Mouse (Mus musculus): ENCODE data around the gene Tmem235.
"Not testable (repeated sequence)": the region's sequence is repeated elsewhere in the genome, so short reads cannot be mapped to it uniquely, and the experiment has no call there.

The Tmem235 gene

DNA sequence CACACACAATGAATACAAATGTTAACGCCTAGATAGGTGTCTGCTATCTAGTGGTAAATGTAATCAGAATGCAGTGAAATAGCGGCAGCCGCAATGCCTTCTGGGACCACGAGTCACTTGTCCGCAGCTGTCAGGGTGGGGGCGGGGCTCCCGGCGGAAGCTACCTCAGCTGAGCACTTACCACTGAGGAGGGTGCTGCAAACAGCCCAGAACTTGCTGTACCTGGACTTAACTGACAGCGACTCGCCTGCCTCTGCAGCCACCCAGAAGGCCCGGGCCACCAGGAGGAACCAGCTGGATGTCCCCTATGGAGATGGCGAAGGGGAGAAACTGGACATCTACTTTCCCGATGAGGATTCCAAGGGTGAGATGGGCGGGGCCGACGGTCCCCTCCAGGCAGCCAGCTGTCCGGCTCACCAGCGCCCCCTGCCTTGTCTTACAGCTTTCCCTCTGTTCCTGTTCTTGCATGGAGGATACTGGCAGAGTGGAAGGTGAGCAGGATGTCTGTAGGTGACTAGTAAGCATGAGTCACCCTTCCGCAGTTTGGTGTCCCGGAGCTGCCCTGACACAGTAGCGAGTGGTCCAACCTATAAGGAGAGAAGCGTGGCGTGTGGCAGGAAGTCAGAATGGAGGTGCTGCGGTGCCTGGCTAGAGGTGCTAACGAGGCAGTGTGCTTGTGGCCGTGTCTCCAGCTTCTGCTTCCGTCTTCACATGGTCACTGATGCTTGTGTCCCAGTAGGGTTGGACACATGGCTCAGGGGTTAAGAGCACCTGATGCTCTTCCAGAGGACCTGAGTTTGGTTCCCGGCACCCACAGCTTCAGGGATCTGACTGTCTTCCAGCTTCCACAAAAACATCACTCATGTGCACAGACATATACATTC is 28.2 kb upstream of the Tmem235 start:
- peak; percentile 48 to 76 for DNase-seq

- DNase-seq: not testable (repeated sequence)
Measured at GRCm38 (mm10) chr11:117833509-117833908, 27.0 kb upstream of the Tmem235 start.

GRCm38 (mm10) chr11:117834086-117834485 is 26.5 kb upstream of the Tmem235 start:
- no peak for DNase-seq

GRCm38 (mm10) chr11:117836306-117836705 is 24.2 kb upstream of the Tmem235 start:
- no peak for DNase-seq

GRCm38 (mm10) chr11:117838572-117838971 is 22.0 kb upstream of the Tmem235 start:
- DNase-seq: no peak

GRCm38 (mm10) chr11:117839021-117839420 is 21.5 kb upstream of the Tmem235 start:
- no peak for DNase-seq

GRCm38 (mm10) chr11:117840910-117841309 is 19.6 kb upstream of the Tmem235 start:
- DNase-seq: no peak

GRCm38 (mm10) chr11:117843434-117843833 is 17.1 kb upstream of the Tmem235 start:
- DNase-seq: no peak

DNA sequence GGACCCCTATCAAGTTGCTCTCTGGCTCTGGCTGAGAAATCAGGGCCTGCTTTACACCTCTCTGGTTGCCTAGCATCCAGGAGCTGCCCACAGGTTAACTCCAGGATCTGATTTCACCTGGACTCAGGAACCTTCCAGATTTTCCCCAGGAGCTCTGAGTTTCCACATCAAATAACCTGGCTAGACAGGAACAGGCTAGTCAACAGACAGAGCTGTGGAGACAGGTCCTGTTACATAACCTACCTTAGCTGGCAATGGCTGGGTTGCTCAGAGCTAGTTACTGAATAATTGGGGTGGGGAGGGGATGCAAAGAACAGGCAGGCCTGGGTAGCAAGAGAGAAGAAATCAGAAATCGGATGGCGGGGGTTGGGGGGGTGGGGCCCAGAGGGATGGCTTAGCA is 15.6 kb upstream of the Tmem235 start:
- DNase-seq: no peak

DNA sequence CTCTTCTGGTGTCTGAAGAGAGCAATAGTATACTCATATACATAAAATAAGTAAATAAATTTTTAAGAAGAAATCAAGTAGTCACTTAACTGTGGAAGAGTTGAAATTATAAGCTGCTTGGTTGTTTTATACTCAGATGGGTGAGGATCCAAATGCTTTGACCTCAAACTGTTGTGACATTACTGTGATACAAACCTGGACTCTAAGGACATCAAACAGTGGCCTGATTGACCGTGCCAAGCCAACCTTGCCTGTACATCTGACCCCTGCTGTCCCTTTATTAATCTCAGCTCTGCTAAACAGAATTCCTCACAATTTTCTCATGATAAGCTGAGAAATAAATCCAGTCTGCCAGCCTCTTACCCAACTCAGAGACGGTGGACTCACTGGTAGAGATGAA is 14.9 kb upstream of the Tmem235 start:
- DNase-seq: no peak

DNA sequence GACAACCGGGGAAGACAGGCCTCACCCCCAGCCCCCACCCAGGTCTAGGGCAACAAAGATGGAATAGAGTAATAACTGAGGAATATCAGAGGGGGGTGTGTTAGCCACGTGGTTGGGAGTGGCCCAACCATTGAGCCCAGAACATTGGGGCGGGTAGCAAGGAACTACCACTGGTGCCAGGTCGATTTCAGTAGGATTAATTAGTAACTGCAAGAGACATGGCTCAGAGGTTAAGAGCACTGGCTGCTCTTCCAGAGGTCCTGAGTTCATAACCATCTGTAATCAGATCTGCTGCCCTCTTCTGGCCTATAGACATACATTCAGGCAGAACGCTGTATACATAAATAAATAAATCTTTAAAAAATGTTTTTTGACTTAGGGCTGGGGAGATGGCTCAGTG is 13.9 kb upstream of the Tmem235 start:
- DNase-seq: no peak

DNA sequence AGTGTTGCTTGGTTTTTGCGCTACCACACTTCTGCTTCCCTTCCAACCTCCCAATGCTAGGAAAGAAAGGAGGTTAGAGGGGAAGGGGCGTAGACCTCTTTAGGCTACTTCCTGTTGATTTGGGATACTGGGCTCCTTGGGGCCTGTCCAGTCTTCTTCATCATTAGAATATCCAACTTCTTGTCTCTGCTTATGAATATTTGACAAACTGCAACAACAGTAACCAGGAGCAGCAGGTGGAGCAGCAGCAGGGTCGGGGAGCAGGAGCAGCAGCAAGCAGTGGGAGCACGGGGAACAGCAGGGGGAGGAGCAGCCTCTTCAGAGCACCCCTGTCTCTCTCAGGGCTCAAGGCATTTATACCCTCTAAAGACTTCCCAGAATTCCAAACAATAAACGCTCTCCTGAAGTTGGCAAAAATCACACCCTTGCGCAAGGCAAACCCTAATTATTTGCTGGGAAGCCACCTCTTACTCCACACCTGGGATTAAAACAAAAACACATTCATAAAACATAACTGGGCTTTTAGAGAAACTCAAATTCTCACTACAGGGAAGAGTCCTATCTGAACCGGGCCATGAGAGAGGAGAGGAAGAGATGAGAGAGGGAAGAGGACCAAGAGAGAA is 12.8 kb upstream of the Tmem235 start:
- DNase-seq: no peak

DNA sequence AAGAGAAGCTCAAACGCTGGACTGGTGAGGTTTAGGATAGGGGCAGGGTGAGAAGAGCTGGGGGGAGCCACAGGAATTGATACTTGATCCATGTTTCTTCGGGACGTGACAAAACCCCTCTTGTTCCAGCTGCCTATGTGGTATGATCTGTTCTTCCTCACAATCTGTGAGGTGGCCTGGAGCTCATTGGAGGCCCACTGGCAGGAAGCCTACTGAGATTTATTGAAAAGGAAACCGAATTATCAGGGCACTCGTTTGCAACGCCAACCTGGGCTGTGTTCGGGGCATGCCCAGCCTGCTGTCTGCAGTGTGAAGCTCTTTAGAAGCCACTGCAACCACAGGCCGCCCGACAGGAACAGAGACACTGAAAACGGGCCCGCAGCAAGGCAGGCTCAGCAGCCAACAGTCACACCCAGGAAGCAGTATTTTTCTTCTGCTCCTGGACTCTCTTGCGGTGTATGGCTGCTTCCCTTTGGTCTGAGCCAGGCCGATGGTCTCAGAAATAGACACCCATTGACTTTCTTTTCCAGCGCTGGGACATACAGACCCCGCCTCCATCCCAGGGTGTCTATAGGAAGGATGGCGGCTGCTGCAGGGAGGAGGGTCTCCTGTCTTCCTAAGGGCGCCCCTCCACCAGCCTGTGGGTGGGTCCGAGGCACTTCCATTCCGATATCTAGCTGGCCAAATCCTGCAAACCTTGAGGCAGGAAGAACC is 12.1 kb upstream of the Tmem235 start:
- DNase-seq: no peak

DNA sequence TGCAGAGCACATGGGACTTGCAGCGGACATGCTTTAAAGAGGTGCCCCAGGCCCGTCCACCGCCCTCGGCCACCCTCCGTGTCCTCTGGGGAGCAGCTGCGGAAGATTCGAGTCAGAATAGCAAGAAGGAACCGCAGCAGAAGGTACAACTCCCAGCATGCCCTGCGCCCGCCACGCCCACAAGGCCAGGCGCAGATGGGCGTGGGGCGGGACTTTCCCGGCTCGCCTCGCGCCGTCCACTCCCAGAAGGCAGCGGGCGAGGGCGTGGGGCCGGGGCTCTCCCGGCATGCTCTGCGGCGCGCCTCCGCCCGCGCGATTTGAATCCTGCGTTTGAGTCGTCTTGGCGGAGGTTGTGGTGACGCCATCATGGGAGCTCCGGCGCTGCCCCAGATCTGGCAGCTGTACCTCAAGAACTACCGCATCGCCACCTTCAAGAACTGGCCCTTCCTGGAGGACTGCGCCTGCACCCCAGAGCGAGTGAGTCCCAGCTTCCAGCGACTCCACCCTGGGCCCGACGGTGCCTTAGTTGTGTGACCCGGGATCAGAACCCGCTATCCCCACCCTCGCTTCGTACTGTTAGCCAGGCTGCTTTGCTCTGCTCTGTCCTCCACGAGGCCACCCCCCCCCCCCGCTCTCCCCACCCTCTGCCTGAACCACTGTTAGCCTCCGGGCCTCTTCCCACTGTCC is 11.4 kb upstream of the Tmem235 start, which contains the start of gene Birc5:
Gene Birc5, plus strand, starts transcription at position 267 of the 687 bp plus-strand sequence.
- DNase-seq: peak; percentile 96 to 98

DNA sequence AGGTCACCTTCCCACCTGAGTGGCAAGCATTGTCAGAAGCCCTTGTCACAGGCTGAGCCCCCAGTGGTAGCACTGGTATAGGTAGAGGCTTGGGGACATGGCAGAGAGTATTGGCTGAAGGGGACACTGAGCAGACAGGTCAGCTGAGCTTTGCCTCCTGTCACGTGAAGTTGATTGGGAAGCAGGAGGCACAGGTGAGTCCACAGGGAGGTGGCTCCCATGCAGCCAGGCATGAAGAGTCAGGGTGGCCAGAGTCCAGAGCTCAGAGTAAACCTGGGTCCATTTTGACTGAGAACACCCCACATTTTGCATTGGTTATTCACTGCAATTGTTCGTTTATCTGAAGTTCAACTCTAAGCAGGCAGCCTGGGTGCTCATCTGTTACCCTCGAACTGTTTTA is 7.7 kb upstream of the Tmem235 start:
- DNase-seq: no peak

DNA sequence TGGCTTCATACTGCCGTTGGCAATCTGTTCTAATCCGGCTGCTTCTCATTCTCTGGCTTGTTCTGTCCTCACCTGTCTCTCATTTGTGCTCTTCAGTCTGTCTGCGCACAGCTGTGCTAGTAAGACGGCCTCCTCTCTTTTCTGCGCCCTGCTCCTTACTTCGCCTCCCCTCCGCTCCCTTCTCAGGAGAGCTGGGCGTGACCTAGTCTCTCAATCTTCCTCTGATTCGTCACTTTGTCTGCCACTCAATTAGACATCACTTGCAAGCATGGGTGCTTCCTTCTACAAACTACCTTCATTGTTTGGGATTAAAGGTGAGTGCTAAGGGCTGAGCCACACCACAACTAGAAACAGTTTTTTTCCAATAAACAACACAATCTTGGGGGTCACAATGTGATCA is 6.3 kb upstream of the Tmem235 start:
- DNase-seq: no peak

GRCm38 (mm10) chr11:117855360-117855759 is 5.2 kb upstream of the Tmem235 start:
- DNase-seq: no peak

- no peak for DNase-seq
Measured at GRCm38 (mm10) chr11:117855975-117856374, 4.6 kb upstream of the Tmem235 start.

GRCm38 (mm10) chr11:117857462-117857861 is 3.1 kb upstream of the Tmem235 start:
- DNase-seq: no peak

DNA sequence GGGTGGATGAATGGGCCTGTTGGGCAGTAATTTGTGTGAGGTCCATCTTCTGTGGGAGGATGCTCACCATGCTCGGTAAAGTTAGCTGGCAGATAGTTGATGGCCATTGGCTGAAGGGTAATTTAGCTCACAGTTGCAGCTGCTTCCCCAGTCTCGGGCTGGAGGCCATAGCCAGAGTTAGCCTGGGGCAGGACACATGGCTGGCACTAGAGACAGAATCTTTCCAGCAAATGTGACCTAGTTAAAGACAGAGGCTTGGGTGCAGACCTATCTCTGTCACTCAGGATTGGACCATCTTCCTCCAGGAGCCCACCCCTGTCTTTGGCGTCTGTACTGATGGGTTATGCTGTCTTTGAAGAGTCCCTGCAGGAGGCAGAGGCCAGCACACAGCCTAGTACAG is 2.2 kb upstream of the Tmem235 start:
- DNase-seq: no peak

- DNase-seq: no peak
Measured at GRCm38 (mm10) chr11:117863174-117863856, 2.8 kb downstream of the Tmem235 start.

GRCm38 (mm10) chr11:117864805-117865204 is 4.3 kb downstream of the Tmem235 start:
- DNase-seq: no peak

All from cerebellum, postnatal 25 days (tissue).